Mouse (Mus musculus) midbrain, embryonic 14.5 days (tissue): Measurements from ENCODE around the gene Ino80b. TPM values are rescaled to one million over a fixed set of nuclear protein-coding genes. Genes with fewer than 3 reads are reported as not detected.

Source experiments
- ATAC-seq: fragments of 200-750 bp; cut with Nextera tagmentation; 2 replicates; pipeline ENCODE4 v1.8.0; 2017; ENCODE audit warnings: moderate number of reproducible peaks, moderate library complexity; ENCODE audit not compliant: low FRiP score, low TSS enrichment
- DNase-seq: peaks from one replicate; pipeline ENCODE4 v3.0.0-alpha.2; 2015
- H3K27ac ChIP-seq: fragments of 300-500 bp; sonication (generic); replicated peaks from 2 replicates; pipeline ENCODE4 v1.5.1; 2014; ENCODE audit warnings: mild to moderate bottlenecking, low read depth, low read length, moderate library complexity
- H3K27me3 ChIP-seq: fragments of 300-500 bp; sonication (generic); 2 replicates; pipeline ENCODE4 v1.6.1; 2014; ENCODE audit warnings: low read length, control low read depth, mixed read lengths; ENCODE audit not compliant: control insufficient read depth, insufficient read depth
- H3K36me3 ChIP-seq: fragments of 300-500 bp; sonication (generic); 2 replicates; pipeline ENCODE4 v1.6.1; 2014; ENCODE audit warnings: low read length, control low read depth; ENCODE audit not compliant: control insufficient read depth, insufficient read depth
- H3K4me1 ChIP-seq: fragments of 300-500 bp; sonication (generic); 2 replicates; pipeline ENCODE4 v1.6.1; 2014; ENCODE audit warnings: mild to moderate bottlenecking, antibody characterized with exemption, low read length, control low read depth; ENCODE audit not compliant: control insufficient read depth, insufficient read depth
- H3K4me2 ChIP-seq: fragments of 300-500 bp; sonication (generic); 2 replicates; pipeline ENCODE4 v1.6.1; 2014; ENCODE audit warnings: mild to moderate bottlenecking, low read length, moderate library complexity
- H3K4me3 ChIP-seq: fragments of 300-500 bp; sonication (generic); replicated peaks from 2 replicates; pipeline ENCODE4 v1.5.1; 2014; ENCODE audit warnings: low read depth, low read length
- H3K9ac ChIP-seq: fragments of 300-500 bp; sonication (generic); replicated peaks from 2 replicates; pipeline ENCODE4 v1.6.1; 2014; ENCODE audit warnings: mild to moderate bottlenecking, low read length, moderate library complexity
- H3K9me3 ChIP-seq: fragments of 300-500 bp; sonication (generic); 2 replicates; pipeline ENCODE4 v1.6.1; 2016; ENCODE audit warnings: low read length, control low read depth, mixed read lengths; ENCODE audit not compliant: control insufficient read depth
- WGBS: fragments of 180-500 bp; shearing (Covaris S2); extraction: QIAGEN DNeasy Blood & Tissue Kit; methylation state at CpG from one replicate; pipeline ENCODE4 v1.1.7; 2014; 5-methylcytosine and 5-hydroxymethylcytosine counted together
- polyA plus RNA-seq: library from polyadenylated mRNA; unstranded; fragments of >200 nt; fragmentation: Nextera tagmentation; extraction: Ambion mirVana; gene quantifications from 2 replicates; pipeline ENCODE4 v1.2.1, GENCODE M21; 2014

Gene Ino80b
- polyA plus RNA-seq, 1 experiment from 2014 or later = 13.1 TPM

GRCm38 (mm10) chr6:83124851-83125312 lies 349 bp downstream of the Ino80b start:
- DNase-seq = peak; percentile 96
- no peaks in the 10 kb centered on the region for H3K9me3 ChIP-seq
- peak overlapping the region; percentile 56 for H3K27ac ChIP-seq
- peak overlapping the region; percentile 57 for H3K9ac ChIP-seq
- ATAC-seq = peak; percentile 9; the same call in 1 of the 2 replicates
- peaks cover 25% of the 10 kb centered on the region for H3K4me1 ChIP-seq
- H3K27me3 ChIP-seq = no peaks in the 10 kb centered on the region
- peaks cover under 1% of the 10 kb centered on the region; the same call in 1 of the 2 replicates for H3K36me3 ChIP-seq
- peak overlapping the region; percentile 93 for H3K4me2 ChIP-seq
- WGBS = 1% methylated on average over 30 of the region's 30 CpGs
- peak overlapping the region; percentile 55 for H3K4me3 ChIP-seq

DNA sequence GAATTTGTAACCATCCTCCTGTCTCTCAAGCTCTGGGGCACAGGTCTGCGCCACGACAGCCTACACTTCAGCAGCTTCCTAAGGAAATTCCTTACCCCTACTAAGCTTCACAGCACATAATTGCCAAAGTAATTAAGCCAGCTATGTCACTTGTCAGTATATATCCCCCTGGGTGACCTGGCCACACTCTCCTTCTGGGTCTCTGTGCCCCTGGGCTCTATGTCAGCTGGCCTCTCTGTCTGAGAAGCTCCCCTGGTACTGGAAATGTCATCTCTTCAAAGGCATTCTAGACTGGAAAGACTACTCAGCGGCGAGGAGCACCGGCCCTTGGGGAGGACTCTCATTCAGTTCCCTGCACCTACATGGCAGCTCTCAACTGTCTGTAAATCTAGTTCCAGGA lies 2.3 kb downstream of the Ino80b start:
- Histone ChIP-seq H3K36me3 (peaks cover 20% of the 10 kb centered on the region), H3K9ac (no peak overlapping the region), H3K27me3 (no peaks in the 10 kb centered on the region), H3K4me1 (peaks cover 30% of the 10 kb centered on the region), H3K27ac (no peak overlapping the region), H3K4me2 (peak overlapping the region; percentile 97), H3K9me3 (no peaks in the 10 kb centered on the region), H3K4me3 (no peak overlapping the region; the same call in 1 of the 2 replicates)
- ATAC-seq = no peak
- no peak for DNase-seq
- WGBS = 69% methylated on average over 5 of the region's 5 CpGs

DNA sequence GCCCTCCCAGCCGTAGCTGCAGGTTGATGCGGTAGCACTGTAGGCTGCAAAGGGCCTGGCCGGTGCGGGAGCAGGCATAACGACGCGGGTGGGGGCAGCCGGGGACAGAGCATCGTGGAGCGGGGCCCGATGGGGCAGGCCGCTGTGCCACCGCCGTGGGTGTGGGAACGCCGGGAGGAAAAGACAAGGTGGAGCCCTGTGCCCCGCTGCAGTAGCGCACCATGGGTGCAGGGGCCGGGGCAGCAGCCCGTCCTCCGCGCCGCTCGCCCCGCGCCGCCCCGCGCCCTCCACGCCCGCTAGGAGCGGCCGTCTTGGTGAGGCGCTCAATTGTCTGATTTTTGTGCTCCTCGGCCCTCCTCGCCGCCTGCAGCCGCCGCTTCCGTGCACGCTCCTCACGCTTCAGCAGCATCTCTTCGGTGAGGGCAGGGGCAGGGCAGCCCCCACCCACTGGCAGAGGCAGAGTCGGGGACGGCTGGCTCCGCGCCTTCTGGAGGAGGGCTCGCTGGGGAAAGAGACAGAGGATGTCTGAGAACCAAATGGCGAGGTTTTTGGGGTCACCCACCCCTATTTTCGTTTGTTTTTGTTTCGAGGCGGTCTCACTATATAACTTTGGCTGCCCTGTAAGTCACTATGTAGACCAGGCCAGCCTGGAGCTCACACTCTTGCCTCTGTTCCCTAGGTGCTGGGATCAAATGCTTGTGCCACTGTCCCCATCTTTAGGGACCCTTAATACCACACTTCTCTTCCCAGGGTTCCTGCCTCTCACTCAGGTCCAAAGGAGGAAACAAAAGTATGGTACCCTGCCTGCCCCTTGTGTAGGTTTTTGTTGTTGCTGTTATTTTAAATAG lies 3.1 kb downstream of the Ino80b start:
- Histone ChIP-seq H3K36me3 (peaks cover 28% of the 10 kb centered on the region), H3K9me3 (no peaks in the 10 kb centered on the region), H3K4me3 (peak overlapping the region; percentile 74), H3K27ac (peak overlapping the region; percentile 97), H3K27me3 (no peaks in the 10 kb centered on the region), H3K9ac (peak overlapping the region; percentile 89), H3K4me1 (peaks cover 30% of the 10 kb centered on the region), H3K4me2 (peak overlapping the region; percentile 97)
- ATAC-seq = peak; percentile 1; the same call in 1 of the 2 replicates
- peak; percentile 50 for DNase-seq
- WGBS = 2% methylated on average over 50 of the region's 52 CpGs

- Histone ChIP-seq H3K27ac (peak within 1 kb of the TSS; percentile 98), H3K4me3 (peak within 1 kb of the TSS; percentile 74), H3K36me3 (peaks cover 32% of the 10 kb centered on the region), H3K27me3 (no peaks in the 10 kb centered on the region), H3K4me2 (peak within 1 kb of the TSS; percentile 97), H3K4me1 (peaks cover 38% of the 10 kb centered on the region), H3K9ac (peak within 1 kb of the TSS; percentile 89), H3K9me3 (no peaks in the 10 kb centered on the region)
- ATAC-seq (peak; percentile 93), DNase-seq (peak; percentile 97)
- WGBS = under 1% methylated on average over 38 of the region's 38 CpGs
These were observed 4.0 kb downstream of the Ino80b start, which contains the start of gene Wbp1 for GRCm38 (mm10) chr6:83120930-83121862. Gene Wbp1, minus strand, starts transcription at chr6:83121559.

DNA sequence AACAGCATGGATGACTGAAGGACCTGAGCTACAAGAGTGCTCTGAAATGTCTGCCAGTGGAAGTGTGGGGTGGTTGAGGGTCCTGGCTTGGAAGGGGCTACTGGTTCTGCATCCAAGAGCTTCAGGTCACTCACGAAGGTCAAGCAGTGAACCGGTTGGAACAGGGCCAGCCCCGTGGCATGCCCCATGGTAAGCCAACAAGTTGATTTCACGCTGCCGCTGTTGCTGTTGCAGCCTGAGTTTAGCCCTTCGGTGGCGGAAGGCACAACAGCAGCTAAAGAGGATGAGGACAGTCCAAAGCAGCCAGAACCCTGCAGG lies 5.5 kb downstream of the Ino80b start:
- peak overlapping the region; percentile 87 for H3K9ac ChIP-seq
- no peak overlapping the region for H3K27ac ChIP-seq
- DNase-seq (no peak), ATAC-seq (no peak)
- peaks cover 42% of the 10 kb centered on the region for H3K4me1 ChIP-seq
- peak overlapping the region; percentile 97 for H3K4me2 ChIP-seq
- H3K36me3 ChIP-seq = peaks cover 32% of the 10 kb centered on the region
- no peaks in the 10 kb centered on the region for H3K27me3 ChIP-seq
- H3K9me3 ChIP-seq = no peaks in the 10 kb centered on the region
- 40% methylated on average over 7 of the region's 7 CpGs for WGBS
- H3K4me3 ChIP-seq = peak overlapping the region; percentile 74

GRCm38 (mm10) chr6:83118825-83119733 lies 6.2 kb downstream of the Ino80b start:
- Histone ChIP-seq H3K9ac (0 out of 2 replicates have a peak overlapping the region, but pooled peaks have one; percentile 87), H3K27me3 (no peaks in the 10 kb centered on the region), H3K4me1 (peaks cover 41% of the 10 kb centered on the region), H3K9me3 (no peaks in the 10 kb centered on the region), H3K27ac (no peak overlapping the region), H3K4me3 (peak overlapping the region; percentile 74; the same call in 1 of the 2 replicates), H3K4me2 (peak overlapping the region; percentile 97), H3K36me3 (peaks cover 32% of the 10 kb centered on the region)
- no peak for ATAC-seq
- DNase-seq = no peak
- WGBS = 83% methylated on average over 14 of the region's 14 CpGs

DNA sequence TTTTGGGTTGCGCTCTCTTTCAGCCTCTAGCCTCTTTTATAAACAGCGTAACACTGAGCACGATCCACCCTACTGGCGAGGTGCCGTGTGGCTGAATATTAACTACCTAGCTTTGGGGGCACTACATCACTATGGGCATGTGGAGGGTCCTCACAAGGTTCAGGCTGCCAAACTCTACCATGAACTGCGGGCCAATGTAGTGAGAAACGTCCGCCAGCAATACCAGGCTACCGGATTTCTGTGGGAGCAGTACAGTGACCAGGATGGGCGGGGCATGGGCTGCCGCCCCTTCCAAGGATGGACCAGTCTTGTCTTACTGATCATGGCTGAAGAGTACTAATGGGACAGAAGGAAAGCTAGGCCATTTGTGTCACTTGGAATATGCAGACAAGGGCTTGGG lies 6.9 kb downstream of the Ino80b start:
- no peak for ATAC-seq
- peaks cover 39% of the 10 kb centered on the region for H3K4me1 ChIP-seq
- peaks cover 32% of the 10 kb centered on the region for H3K36me3 ChIP-seq
- DNase-seq = no peak
- no peaks in the 10 kb centered on the region for H3K9me3 ChIP-seq
- no peak overlapping the region for H3K27ac ChIP-seq
- no peak overlapping the region for H3K9ac ChIP-seq
- H3K4me3 ChIP-seq = no peak overlapping the region
- no peak overlapping the region for H3K4me2 ChIP-seq
- H3K27me3 ChIP-seq = no peaks in the 10 kb centered on the region
- WGBS = 85% methylated on average over 11 of the region's 11 CpGs
